7 mouse cellular contexts compared by ENCODE assay signal in genomic region chr11:12034371-12034770, GRCm38 (mm10). TPM values are rescaled to one million over a fixed set of nuclear protein-coding genes. Genes with fewer than 3 reads are reported as not detected.
DNase-seq lines count a peak whose midpoint lies in the region; ATAC-seq and TF ChIP-seq lines count a peak whose summit lies in the region.

No protein-coding gene starts in this region.

- H3K27me3 ChIP-seq in lung, embryonic 16.5 days (ENCODE audit: control insufficient read depth, insufficient read depth, low read depth, low read length) = peaks cover 62% of the 10 kb centered on the region
- peaks cover 87% of the 10 kb centered on the region for H3K27me3 ChIP-seq in forebrain, embryonic 15.5 days
- peaks cover 56% of the 10 kb centered on the region for H3K27me3 ChIP-seq in limb, embryonic 14.5 days (ENCODE audit: control insufficient read depth, insufficient read depth, low read length)
- peaks cover 59% of the 10 kb centered on the region for H3K27me3 ChIP-seq in stomach, embryonic 15.5 days (replicated peaks)
- peaks cover 5% of the 10 kb centered on the region; the same call in 1 of the 2 replicates for H3K27me3 ChIP-seq in cerebellum, adult 2 months (ENCODE audit: control insufficient read depth, insufficient read depth, low read length)

- peak overlapping the region; percentile 66 for H3K4me3 ChIP-seq in lung, embryonic 16.5 days (ENCODE audit: low read length)
- H3K4me3 ChIP-seq in forebrain, embryonic 15.5 days = no peak overlapping the region
- peak overlapping the region; percentile 61 for H3K4me3 ChIP-seq in limb, embryonic 14.5 days (replicated peaks; ENCODE audit: low read length)
- peak overlapping the region; percentile 58 for H3K4me3 ChIP-seq in stomach, embryonic 15.5 days (replicated peaks)
- H3K4me3 ChIP-seq in cerebellum, adult 2 months (replicated peaks; ENCODE audit: insufficient read depth, low read depth, low read length) = no peak overlapping the region

- no peak for DNase-seq in lung, postnatal 25 days (ENCODE audit: low spot score)
- DNase-seq in limb, embryonic 14.5 days (ENCODE audit: low spot score) = peak; percentile 14
- no peak for DNase-seq in kidney, adult 9 months
- DNase-seq in cerebellum, adult 2 months = no peak

- peak overlapping the region; percentile 71 for H3K27ac ChIP-seq in lung, embryonic 16.5 days (ENCODE audit: low read length)
- H3K27ac ChIP-seq in forebrain, embryonic 15.5 days (replicated peaks) = no peak overlapping the region
- peak overlapping the region; percentile 96 for H3K27ac ChIP-seq in limb, embryonic 14.5 days (replicated peaks; ENCODE audit: low read depth, low read length)
- peak overlapping the region; percentile 52 for H3K27ac ChIP-seq in stomach, embryonic 15.5 days
- H3K27ac ChIP-seq in cerebellum, adult 2 months (ENCODE audit: insufficient read depth, low read length) = no peak overlapping the region

- ATAC-seq in lung, embryonic 16.5 days (ENCODE audit: low read depth) = no peak
- ATAC-seq in forebrain, embryonic 15.5 days (replicated peaks) = no peak
- ATAC-seq in limb, embryonic 14.5 days (ENCODE audit: low FRiP score, low read depth) = no peak
- ATAC-seq in stomach, embryonic 15.5 days (ENCODE audit: insufficient read depth, low FRiP score, low read depth) = no peak

- peak overlapping the region; percentile 91 for H3K9ac ChIP-seq in lung, embryonic 16.5 days (ENCODE audit: low read length)
- no peak overlapping the region for H3K9ac ChIP-seq in forebrain, embryonic 15.5 days (replicated peaks)
- H3K9ac ChIP-seq in limb, embryonic 14.5 days (ENCODE audit: low read depth, low read length, severe bottlenecking) = peak overlapping the region; percentile 98
- no peak overlapping the region for H3K9ac ChIP-seq in stomach, embryonic 15.5 days

- peaks cover 7% of the 10 kb centered on the region; the same call in 1 of the 2 replicates for H3K4me1 ChIP-seq in lung, embryonic 16.5 days (replicated peaks; ENCODE audit: control insufficient read depth, insufficient read depth, low read length)
- H3K4me1 ChIP-seq in forebrain, embryonic 15.5 days = peaks cover 17% of the 10 kb centered on the region; the same call in 1 of the 2 replicates
- H3K4me1 ChIP-seq in limb, embryonic 14.5 days (ENCODE audit: control insufficient read depth, insufficient read depth, low read length) = no peaks in the 10 kb centered on the region; the same call in 1 of the 2 replicates
- 0 out of 2 replicates have a peak, but pooled peaks cover 10% of the 10 kb centered on the region for H3K4me1 ChIP-seq in stomach, embryonic 15.5 days
- H3K4me1 ChIP-seq in cerebellum, adult 2 months (ENCODE audit: control insufficient read depth, insufficient read depth, low read length) = no peaks in the 10 kb centered on the region

- H3K36me3 ChIP-seq in lung, embryonic 16.5 days (ENCODE audit: control insufficient read depth, insufficient read depth, low read length) = peaks cover 4% of the 10 kb centered on the region; the same call in 1 of the 2 replicates
- H3K36me3 ChIP-seq in forebrain, embryonic 15.5 days = no peaks in the 10 kb centered on the region
- H3K36me3 ChIP-seq in limb, embryonic 14.5 days (ENCODE audit: control insufficient read depth, insufficient read depth, low read length) = peaks cover 11% of the 10 kb centered on the region
- no peaks in the 10 kb centered on the region for H3K36me3 ChIP-seq in stomach, embryonic 15.5 days

- H3K4me2 ChIP-seq in lung, embryonic 16.5 days (ENCODE audit: low read depth, low read length) = peak overlapping the region; percentile 70
- H3K4me2 ChIP-seq in forebrain, embryonic 15.5 days (replicated peaks) = peak overlapping the region; percentile 48
- H3K4me2 ChIP-seq in limb, embryonic 14.5 days (replicated peaks; ENCODE audit: low read depth, low read length, severe bottlenecking) = peak overlapping the region; percentile 60
- peak overlapping the region; percentile 54 for H3K4me2 ChIP-seq in stomach, embryonic 15.5 days

- TF ChIP-seq POLR2A in limb, embryonic 14.5 days (IDR thresholded peaks at IDR 0.05; ENCODE audit: borderline replicate concordance, extremely low read depth, insufficient read depth, insufficient read length) = no peak
- TF ChIP-seq POLR2A in cerebellum, adult 2 months (IDR thresholded peaks at IDR 0.05; ENCODE audit: borderline replicate concordance, insufficient read depth, low read length) = no peak

- 37% methylated on average over 5 of the region's 5 CpGs for WGBS in lung, embryonic 16.5 days
- 30% methylated on average over 5 of the region's 5 CpGs for WGBS in forebrain, embryonic 15.5 days
- 37% methylated on average over 5 of the region's 5 CpGs for WGBS in limb, embryonic 14.5 days
- WGBS in stomach, embryonic 15.5 days = 38% methylated on average over 5 of the region's 5 CpGs
- WGBS in cerebellum, adult 2 months = 57% methylated on average over 5 of the region's 5 CpGs

- H3K9me3 ChIP-seq in lung, embryonic 16.5 days (ENCODE audit: control insufficient read depth, low read length) = no peaks in the 10 kb centered on the region
- H3K9me3 ChIP-seq in forebrain, embryonic 15.5 days = no peaks in the 10 kb centered on the region
- peaks cover 5% of the 10 kb centered on the region; the same call in 1 of the 2 replicates for H3K9me3 ChIP-seq in limb, embryonic 14.5 days (ENCODE audit: control insufficient read depth, low read length)
- no peaks in the 10 kb centered on the region for H3K9me3 ChIP-seq in stomach, embryonic 15.5 days

- no peak for TF ChIP-seq CTCF in cerebellum, adult 2 months (IDR thresholded peaks at IDR 0.05; ENCODE audit: borderline replicate concordance, insufficient read depth, low read depth, low read length)

RNA-seq across cellular contexts. Expression of gene Grb10, which starts 4.1 kb away (rescaled TPM):
- polyA plus RNA-seq in lung, embryonic 16.5 days (2015; fragmentation: Nextera tagmentation; extraction: Ambion mirVana) = 518 and 579 TPM in 2 replicates
- polyA plus RNA-seq in forebrain, embryonic 15.5 days (2015; fragmentation: Nextera tagmentation; extraction: Ambion mirVana) = 97.9 and 99.1 TPM in 2 replicates
- polyA plus RNA-seq in limb, embryonic 14.5 days (2012; rRNA removed) = 644 and 734 TPM in 2 replicates
- 239 and 243 TPM in 2 replicates for polyA plus RNA-seq in limb, embryonic 14.5 days (2014; fragmentation: Nextera tagmentation; extraction: Ambion mirVana)
- 342 and 406 TPM in 2 replicates for polyA plus RNA-seq in stomach, embryonic 15.5 days (2015; fragmentation: Nextera tagmentation; extraction: Ambion mirVana)
- polyA plus RNA-seq in cerebellum, adult 2 months (2012; rRNA removed) = 34.9 and 35.7 TPM in 2 replicates

Comparison
In these comparisons a context has a peak if more than half of its experiments do, and no peak if none do; other contexts are left out.
1. H3K27ac ChIP-seq: peak in lung, embryonic 16.5 days (single experiment), limb, embryonic 14.5 days (single experiment) and stomach, embryonic 15.5 days (single experiment); none in forebrain, embryonic 15.5 days (single experiment) and cerebellum, adult 2 months (single experiment).
2. H3K4me3 ChIP-seq: peak in lung, embryonic 16.5 days (single experiment), limb, embryonic 14.5 days (single experiment) and stomach, embryonic 15.5 days (single experiment); none in forebrain, embryonic 15.5 days (single experiment) and cerebellum, adult 2 months (single experiment).
3. H3K9ac ChIP-seq: peak in lung, embryonic 16.5 days (single experiment) and limb, embryonic 14.5 days (single experiment); none in forebrain, embryonic 15.5 days (single experiment) and stomach, embryonic 15.5 days (single experiment).
4. Peak in every context shown above with its lines, with median percentiles within 50 percentile points of each other: H3K4me2 ChIP-seq.